Mouse (Mus musculus) ES-E14 (cell line): Measurements from ENCODE around the gene Cryz.

Experiments
- CHD2 ChIP-seq: IDR thresholded peaks from 2 replicates; pipeline ENCODE4 v1.6.1; 2014; ENCODE audit warnings: mild to moderate bottlenecking, low read depth, low read length, inconsistent platforms
- MAFK ChIP-seq: IDR thresholded peaks from 2 replicates; pipeline ENCODE4 v1.6.1; 2014; ENCODE audit warnings: mild to moderate bottlenecking, low read depth, low read length, inconsistent platforms; ENCODE audit not compliant: insufficient read depth
- ZNF384 ChIP-seq: IDR thresholded peaks from 2 replicates; pipeline ENCODE4 v1.6.1; 2012; ENCODE audit warnings: low read depth, low read length, inconsistent platforms

- TF ChIP-seq MAFK (no peak), ZNF384 (no peak), CHD2 (no peak)
Observed at GRCm38 (mm10) chr3:154573666-154574065, 22.8 kb upstream of the Cryz start.
